Mouse (Mus musculus) testis, postnatal 14 days (tissue): ENCODE results near the gene Plekha5.
"Not testable (repeated sequence)": the region's sequence is repeated elsewhere in the genome, so short reads cannot be mapped to it uniquely, and the experiment has no call there.

Experiments used
- DNase-seq: peaks from one replicate; pipeline ENCODE4 v3.0.0; 2021; ENCODE audit warnings: low spot score

The Plekha5 gene

GRCm38 (mm10) chr6:140532858-140533257 lies 109.0 kb downstream of the Plekha5 start:
- DNase-seq = not testable (repeated sequence)

- no peak for DNase-seq
These were observed 109.8 kb downstream of the Plekha5 start for GRCm38 (mm10) chr6:140533606-140534005.

GRCm38 (mm10) chr6:140535504-140535903 lies 111.7 kb downstream of the Plekha5 start:
- DNase-seq = no peak

- no peak for DNase-seq
These were observed 118.1 kb downstream of the Plekha5 start for GRCm38 (mm10) chr6:140541919-140542318.

- DNase-seq = no peak
These were observed 119.3 kb downstream of the Plekha5 start for GRCm38 (mm10) chr6:140543005-140543794.

- DNase-seq = no peak
These were observed 122.2 kb downstream of the Plekha5 start for GRCm38 (mm10) chr6:140546095-140546494.

- DNase-seq = no peak
These were observed 122.9 kb downstream of the Plekha5 start for GRCm38 (mm10) chr6:140546648-140547201.

- no peak for DNase-seq
These were observed 123.5 kb downstream of the Plekha5 start for GRCm38 (mm10) chr6:140547203-140547944.

- DNase-seq = no peak
These were observed 124.4 kb downstream of the Plekha5 start for GRCm38 (mm10) chr6:140548082-140548769.

GRCm38 (mm10) chr6:140550741-140551140 lies 126.9 kb downstream of the Plekha5 start:
- DNase-seq = no peak

- no peak for DNase-seq
These were observed 130.4 kb downstream of the Plekha5 start for GRCm38 (mm10) chr6:140554261-140554660.

GRCm38 (mm10) chr6:140559411-140559810 lies 135.6 kb downstream of the Plekha5 start:
- no peak for DNase-seq

- no peak for DNase-seq
These were observed 137.5 kb downstream of the Plekha5 start for GRCm38 (mm10) chr6:140561151-140561916.

- DNase-seq = no peak
These were observed 138.2 kb downstream of the Plekha5 start for GRCm38 (mm10) chr6:140561917-140562590.

GRCm38 (mm10) chr6:140567199-140567598 lies 143.3 kb downstream of the Plekha5 start:
- no peak for DNase-seq

GRCm38 (mm10) chr6:140567897-140568296 lies 144.0 kb downstream of the Plekha5 start:
- no peak for DNase-seq

- DNase-seq = peak; percentile 39
These were observed 146.3 kb downstream of the Plekha5 start for GRCm38 (mm10) chr6:140570152-140570551.

- DNase-seq = no peak
These were observed 151.1 kb downstream of the Plekha5 start for GRCm38 (mm10) chr6:140574943-140575342.

GRCm38 (mm10) chr6:140576133-140576532 lies 152.3 kb downstream of the Plekha5 start:
- no peak for DNase-seq

GRCm38 (mm10) chr6:140576961-140577821 lies 153.3 kb downstream of the Plekha5 start:
- DNase-seq = no peak
